In genomic region chr5:110923336-110923735, GRCm38 (mm10) we compare ENCODE assay signal across 8 mouse cellular contexts. TPM values are rescaled to one million over a fixed set of nuclear protein-coding genes. Genes with fewer than 3 reads are reported as not detected.
DNase-seq lines count a peak whose midpoint lies in the region; ATAC-seq and TF ChIP-seq lines count a peak whose summit lies in the region.
"Had no signal": no experiment of that assay in that cellular context is flagged by ENCODE, and none has a peak within 500 bp of the region (broad histone marks: within the 10 kb centered on the region; RNA-seq: fewer than 3 reads in every experiment).

No protein-coding gene starts in this region.

- TF ChIP-seq CTCF in heart, postnatal 0 days (IDR thresholded peaks at IDR 0.05; ENCODE audit: low read depth) = peak; percentile 71

- no peaks in the 10 kb centered on the region for H3K36me3 ChIP-seq in heart, postnatal 0 days (replicated peaks; ENCODE audit: control insufficient read depth, insufficient read depth, low read length)
- H3K36me3 ChIP-seq in heart, embryonic 10.5 days = no peaks in the 10 kb centered on the region
- H3K36me3 ChIP-seq in neural tube, embryonic 15.5 days = no peaks in the 10 kb centered on the region
- H3K36me3 ChIP-seq: forebrain, embryonic 12.5 days had no signal

- 19% methylated on average over 1 of the region's 1 CpGs for WGBS in heart, postnatal 0 days
- 13% methylated on average over 1 of the region's 1 CpGs for WGBS in heart, embryonic 10.5 days
- 26% methylated on average over 1 of the region's 1 CpGs for whole genome bisulfite sequencing in neural tube, embryonic 15.5 days

- ATAC-seq in heart, postnatal 0 days (ENCODE audit: insufficient read depth, low read depth) = peak; percentile 80
- no peak for ATAC-seq in neural tube, embryonic 15.5 days (ENCODE audit: low FRiP score)

- H3K4me3 ChIP-seq in heart, postnatal 0 days (ENCODE audit: low read depth, low read length) = no peak overlapping the region
- H3K4me3 ChIP-seq in heart, embryonic 10.5 days = no peak overlapping the region
- no peak overlapping the region for H3K4me3 ChIP-seq in neural tube, embryonic 15.5 days (replicated peaks)
- H3K4me3 ChIP-seq: forebrain, embryonic 12.5 days had no signal

- DNase-seq in heart, postnatal 0 days (ENCODE audit: low spot score) = peak; percentile 55
- no peak for DNase-seq in heart, embryonic 10.5 days (ENCODE audit: low spot score)
- DNase-seq in right cerebral cortex, adult 18-20 months = peak; percentile 20
- DNase-seq in right cerebral cortex, postnatal 25 days = no peak
- peak; percentile 52 for DNase-seq in kidney, adult 9 months
- DNase-seq in spleen, postnatal 36 days (ENCODE audit: low spot score in 2 of 2) = no peak

- no peaks in the 10 kb centered on the region for H3K27me3 ChIP-seq in heart, postnatal 0 days (ENCODE audit: control insufficient read depth, insufficient read depth, low read length)
- H3K27me3 ChIP-seq in heart, embryonic 10.5 days (ENCODE audit: insufficient read depth, poor library complexity, severe bottlenecking) = no peaks in the 10 kb centered on the region
- H3K27me3 ChIP-seq in neural tube, embryonic 15.5 days (replicated peaks) = no peaks in the 10 kb centered on the region
- H3K27me3 ChIP-seq: forebrain, embryonic 12.5 days had no signal

- H3K9me3 ChIP-seq in heart, postnatal 0 days (replicated peaks; ENCODE audit: control insufficient read depth, low read length) = no peaks in the 10 kb centered on the region
- H3K9me3 ChIP-seq in heart, embryonic 10.5 days = no peaks in the 10 kb centered on the region
- no peaks in the 10 kb centered on the region for H3K9me3 ChIP-seq in neural tube, embryonic 15.5 days (replicated peaks)
- H3K9me3 ChIP-seq: forebrain, embryonic 12.5 days had no signal

- no peak overlapping the region for H3K9ac ChIP-seq in heart, postnatal 0 days (replicated peaks; ENCODE audit: low read depth, low read length)
- H3K9ac ChIP-seq in neural tube, embryonic 15.5 days (replicated peaks) = no peak overlapping the region
- H3K9ac ChIP-seq: forebrain, embryonic 12.5 days had no signal

- no peak overlapping the region for H3K27ac ChIP-seq in heart, postnatal 0 days (ENCODE audit: low read depth)
- H3K27ac ChIP-seq in heart, embryonic 10.5 days = no peak overlapping the region
- no peak overlapping the region for H3K27ac ChIP-seq in neural tube, embryonic 15.5 days (replicated peaks)
- H3K27ac ChIP-seq: forebrain, embryonic 12.5 days had no signal

- H3K4me2 ChIP-seq in heart, postnatal 0 days (ENCODE audit: low read depth, low read length) = no peak overlapping the region
- no peak overlapping the region for H3K4me2 ChIP-seq in neural tube, embryonic 15.5 days
- H3K4me2 ChIP-seq: forebrain, embryonic 12.5 days had no signal

- TF ChIP-seq EP300 in heart, postnatal 0 days (IDR thresholded peaks at IDR 0.05; ENCODE audit: low read depth) = no peak

- no peaks in the 10 kb centered on the region for H3K4me1 ChIP-seq in heart, postnatal 0 days (ENCODE audit: control insufficient read depth, insufficient read depth)
- H3K4me1 ChIP-seq in heart, embryonic 10.5 days = peaks cover 4% of the 10 kb centered on the region
- H3K4me1 ChIP-seq in neural tube, embryonic 15.5 days = peaks cover 17% of the 10 kb centered on the region
- H3K4me1 ChIP-seq: forebrain, embryonic 12.5 days had no signal

RNA-seq across cellular contexts. Expression of gene Ttc28, which starts 43.7 kb away (rescaled TPM):
- total RNA-seq in heart, postnatal 0 days (2014; rRNA removed; ENCODE audit: low replicate concordance) = 12.3 and 14.2 TPM in 2 replicates
- 3.7 and 4.6 TPM in 2 replicates for polyA plus RNA-seq in heart, postnatal 0 days (2015; fragmentation: Nextera tagmentation; extraction: Ambion mirVana)
- polyA plus RNA-seq in heart, embryonic 10.5 days (2016; fragmentation: Nextera tagmentation; extraction: Ambion mirVana) = 7.3 and 10.9 TPM in 2 replicates
- 18.3 and 18.8 TPM in 2 replicates for polyA plus RNA-seq in neural tube, embryonic 15.5 days (2015; fragmentation: Nextera tagmentation; extraction: Ambion mirVana)

Comparison
In these comparisons a context has a peak if more than half of its experiments do, and no peak if none do; other contexts are left out.
1. DNase-seq: peak in heart, postnatal 0 days (single experiment), right cerebral cortex, adult 18-20 months (single experiment) and kidney, adult 9 months (single experiment); none in heart, embryonic 10.5 days (single experiment), right cerebral cortex, postnatal 25 days (single experiment) and spleen, postnatal 36 days (0 of 2).